Mouse (Mus musculus) megakaryocyte progenitor cell, adult 5-6 weeks (primary cell): ENCODE data around the gene Ofcc1. TPM values are rescaled to one million over a fixed set of nuclear protein-coding genes. Genes with fewer than 3 reads are reported as not detected.

ENCODE experiments used
- ATAC-seq: replicated peaks from 2 replicates; pipeline ENCODE4 v1.8.0; 2016; ENCODE audit warnings: mild to moderate bottlenecking, moderate TSS enrichment, inconsistent platforms; ENCODE audit not compliant: poor library complexity
- total RNA-seq, 2 experiments: library from RNA; stranded (forward) in 1 of 2; stranded (reverse) in 1 of 2; fragments of 157-497, 149-512 nt in 1 of 2; fragments of 200-1000 nt in 1 of 2; gene quantifications; 2 replicates each; pipeline versions ENCODE4 v1.2.3 to v1.2.4; 2015 to 2017

Ofcc1 gene
- total RNA-seq, 2 experiments from 2014 or later, result 0.12 to 1.0 TPM

- no peak for ATAC-seq
Measured at GRCm38 (mm10) chr13:40023201-40023777, 338.0 kb downstream of the Ofcc1 start.

GRCm38 (mm10) chr13:40022609-40023008, 338.6 kb downstream of the Ofcc1 start:
- no peak for ATAC-seq

- no peak for ATAC-seq
Measured at GRCm38 (mm10) chr13:40000236-40000635, 361.0 kb downstream of the Ofcc1 start.

GRCm38 (mm10) chr13:39997901-39998300, 363.3 kb downstream of the Ofcc1 start:
- no peak for ATAC-seq

GRCm38 (mm10) chr13:39979294-39980061, 381.8 kb downstream of the Ofcc1 start:
- ATAC-seq, result no peak

- no peak for ATAC-seq
Measured at GRCm38 (mm10) chr13:39968349-39969016, 392.8 kb downstream of the Ofcc1 start.

GRCm38 (mm10) chr13:39957226-39957625, 404.0 kb downstream of the Ofcc1 start:
- ATAC-seq, result 0 out of 2 replicates have a peak, but pooled peaks have one; percentile 37

- ATAC-seq, result no peak
Measured at GRCm38 (mm10) chr13:39956017-39956416, 405.2 kb downstream of the Ofcc1 start.
